Comparison of ENCODE assay signal across 26 mouse cellular contexts in genomic region chr6:140586714-140587259, GRCm38 (mm10). TPM values are rescaled to one million over a fixed set of nuclear protein-coding genes. Genes with fewer than 3 reads are reported as not detected.
DNase-seq lines count a peak whose midpoint lies in the region; ATAC-seq and TF ChIP-seq lines count a peak whose summit lies in the region.
"Had no signal": no experiment of that assay in that cellular context is flagged by ENCODE, and none has a peak within 500 bp of the region (broad histone marks: within the 10 kb centered on the region; RNA-seq: fewer than 3 reads in every experiment).

No protein-coding gene starts in this region.

- H3K4me3 ChIP-seq in kidney, embryonic 15.5 days (replicated peaks) = no peak overlapping the region
- H3K4me3 ChIP-seq in kidney, adult 2 months (ENCODE audit: insufficient read depth, low read depth, low read length) = no peak overlapping the region
- H3K4me3 ChIP-seq in midbrain, embryonic 15.5 days = no peak overlapping the region
- H3K4me3 ChIP-seq in midbrain, embryonic 16.5 days (ENCODE audit: low read depth, low read length) = no peak overlapping the region
- no peak overlapping the region for H3K4me3 ChIP-seq in stomach, embryonic 15.5 days (replicated peaks)
- H3K4me3 ChIP-seq: erythroblast, embryonic 14.5 days; forebrain, embryonic 12.5 days; gastrocnemius, adult 2 months; heart, adult 2 months; heart, embryonic 12.5 days; hindbrain, embryonic 13.5 days; limb, embryonic 13.5 days; lung, embryonic 15.5 days; midbrain, embryonic 12.5 days had no signal

- H3K9me3 ChIP-seq in kidney, embryonic 15.5 days (replicated peaks) = no peaks in the 10 kb centered on the region
- H3K9me3 ChIP-seq in midbrain, embryonic 15.5 days = no peaks in the 10 kb centered on the region
- H3K9me3 ChIP-seq in midbrain, embryonic 16.5 days (replicated peaks; ENCODE audit: control insufficient read depth, low read length, poor library complexity, severe bottlenecking) = no peaks in the 10 kb centered on the region
- no peaks in the 10 kb centered on the region for H3K9me3 ChIP-seq in stomach, embryonic 15.5 days
- H3K9me3 ChIP-seq: forebrain, embryonic 12.5 days; heart, embryonic 12.5 days; hindbrain, embryonic 13.5 days; limb, embryonic 13.5 days; lung, embryonic 15.5 days; midbrain, embryonic 12.5 days had no signal

- no peaks in the 10 kb centered on the region for H3K27me3 ChIP-seq in kidney, embryonic 15.5 days
- H3K27me3 ChIP-seq in kidney, adult 2 months (replicated peaks; ENCODE audit: control insufficient read depth, insufficient read depth, low read length) = no peaks in the 10 kb centered on the region
- no peaks in the 10 kb centered on the region for H3K27me3 ChIP-seq in midbrain, embryonic 15.5 days (replicated peaks)
- H3K27me3 ChIP-seq in midbrain, embryonic 16.5 days (ENCODE audit: control insufficient read depth, insufficient read depth, low read depth, low read length) = no peaks in the 10 kb centered on the region
- H3K27me3 ChIP-seq in stomach, embryonic 15.5 days (replicated peaks) = no peaks in the 10 kb centered on the region
- H3K27me3 ChIP-seq: forebrain, embryonic 12.5 days; heart, embryonic 12.5 days; hindbrain, embryonic 13.5 days; limb, embryonic 13.5 days; lung, embryonic 15.5 days; midbrain, embryonic 12.5 days had no signal

- no peaks in the 10 kb centered on the region for H3K4me1 ChIP-seq in kidney, embryonic 15.5 days
- H3K4me1 ChIP-seq in kidney, adult 2 months (ENCODE audit: control insufficient read depth, insufficient read depth, low read length) = no peaks in the 10 kb centered on the region
- H3K4me1 ChIP-seq in midbrain, embryonic 15.5 days = no peaks in the 10 kb centered on the region
- H3K4me1 ChIP-seq in midbrain, embryonic 16.5 days (ENCODE audit: control insufficient read depth, insufficient read depth, low read length) = no peaks in the 10 kb centered on the region
- no peaks in the 10 kb centered on the region for H3K4me1 ChIP-seq in stomach, embryonic 15.5 days
- H3K4me1 ChIP-seq: forebrain, embryonic 12.5 days; heart, embryonic 12.5 days; hindbrain, embryonic 13.5 days; limb, embryonic 13.5 days; lung, embryonic 15.5 days; midbrain, embryonic 12.5 days had no signal

- no peak overlapping the region for H3K4me2 ChIP-seq in kidney, embryonic 15.5 days
- no peak overlapping the region for H3K4me2 ChIP-seq in midbrain, embryonic 15.5 days
- H3K4me2 ChIP-seq in midbrain, embryonic 16.5 days (ENCODE audit: low read length) = no peak overlapping the region
- no peak overlapping the region for H3K4me2 ChIP-seq in stomach, embryonic 15.5 days
- H3K4me2 ChIP-seq: forebrain, embryonic 12.5 days; heart, embryonic 12.5 days; hindbrain, embryonic 13.5 days; limb, embryonic 13.5 days; liver, embryonic 11.5 days; lung, embryonic 15.5 days; midbrain, embryonic 12.5 days had no signal

- peak; percentile 61; the same call in 1 of the 2 replicates for ATAC-seq in kidney, embryonic 15.5 days (replicated peaks; ENCODE audit: low FRiP score)
- ATAC-seq in midbrain, embryonic 15.5 days (replicated peaks) = 0 out of 2 replicates have a peak, but pooled peaks have one; percentile 25
- no peak for ATAC-seq in midbrain, embryonic 16.5 days
- ATAC-seq in stomach, embryonic 15.5 days (ENCODE audit: insufficient read depth, low FRiP score, low read depth) = 0 out of 2 replicates have a peak, but pooled peaks have one; percentile 27
- ATAC-seq: activated CD4-positive, CD25-positive, alpha-beta regulatory T cell, adult 4 months; inflammation-experienced regulatory T-cells, adult 6 months had no signal

- H3K27ac ChIP-seq in kidney, embryonic 15.5 days = no peak overlapping the region
- no peak overlapping the region for H3K27ac ChIP-seq in kidney, adult 2 months (ENCODE audit: insufficient read depth, low read depth, low read length)
- no peak overlapping the region for H3K27ac ChIP-seq in midbrain, embryonic 15.5 days
- H3K27ac ChIP-seq in midbrain, embryonic 16.5 days (ENCODE audit: low read length) = no peak overlapping the region
- H3K27ac ChIP-seq in stomach, embryonic 15.5 days = peak overlapping the region; percentile 38; the same call in 1 of the 2 replicates
- H3K27ac ChIP-seq: forebrain, embryonic 12.5 days; gastrocnemius, adult 2 months; heart, adult 2 months; hindbrain, embryonic 13.5 days; limb, embryonic 13.5 days; lung, embryonic 15.5 days; midbrain, embryonic 12.5 days had no signal

- TF ChIP-seq CTCF in kidney, adult 2 months (conservative IDR thresholded peaks at IDR 0.05; ENCODE audit: insufficient read depth, insufficient read length, low read depth, low read length) = no peak

- no peak for DNase-seq in kidney, adult 2 months
- no peak for DNase-seq in T-cell, adult 2 months (ENCODE audit: low spot score)
- DNase-seq: adrenal gland, adult 2 months; B cell, adult 2 months; cerebellum, adult 2 months; cerebellum, postnatal 14 days; gastrocnemius, adult 2 months; heart, adult 2 months; heart, postnatal 4 days; kidney, adult 8-10 months; kidney, postnatal 25 days; spleen, adult 18-20 months had no signal

- H3K9ac ChIP-seq in kidney, embryonic 15.5 days = no peak overlapping the region
- no peak overlapping the region for H3K9ac ChIP-seq in midbrain, embryonic 15.5 days
- H3K9ac ChIP-seq in midbrain, embryonic 16.5 days (ENCODE audit: low read depth, low read length) = no peak overlapping the region
- no peak overlapping the region for H3K9ac ChIP-seq in stomach, embryonic 15.5 days
- H3K9ac ChIP-seq: forebrain, embryonic 12.5 days; heart, embryonic 12.5 days; hindbrain, embryonic 13.5 days; limb, embryonic 13.5 days; lung, embryonic 15.5 days; midbrain, embryonic 12.5 days had no signal

- H3K36me3 ChIP-seq in kidney, embryonic 15.5 days = peaks cover 77% of the 10 kb centered on the region
- H3K36me3 ChIP-seq in kidney, adult 2 months (ENCODE audit: control insufficient read depth, insufficient read depth, low read length) = peaks cover 2% of the 10 kb centered on the region
- peaks cover 47% of the 10 kb centered on the region for H3K36me3 ChIP-seq in midbrain, embryonic 15.5 days (replicated peaks)
- peaks cover 54% of the 10 kb centered on the region for H3K36me3 ChIP-seq in midbrain, embryonic 16.5 days (ENCODE audit: control insufficient read depth, insufficient read depth, low read length)
- peaks cover 28% of the 10 kb centered on the region for H3K36me3 ChIP-seq in stomach, embryonic 15.5 days

- 78% methylated on average over 8 of the region's 8 CpGs for WGBS in kidney, embryonic 15.5 days
- WGBS in kidney, adult 2 months = 78% methylated on average over 8 of the region's 8 CpGs
- WGBS in midbrain, embryonic 15.5 days = 85% methylated on average over 8 of the region's 8 CpGs
- 83% methylated on average over 8 of the region's 8 CpGs for WGBS in midbrain, embryonic 16.5 days
- 77% methylated on average over 8 of the region's 8 CpGs for WGBS in stomach, embryonic 15.5 days

- no peak for TF ChIP-seq POLR2A in kidney, adult 2 months (IDR thresholded peaks at IDR 0.05; ENCODE audit: low read depth, low read length)

RNA-seq across cellular contexts. Expression of gene Aebp2, which starts 35.7 kb away (rescaled TPM):
- polyA plus RNA-seq in kidney, embryonic 15.5 days (2015; fragmentation: Nextera tagmentation; extraction: Ambion mirVana) = 11.4 and 11.7 TPM in 2 replicates
- 23.4 and 23.9 TPM in 2 replicates for polyA plus RNA-seq in kidney, adult 2 months (2012; rRNA removed)
- 7.7 and 9.0 TPM in 2 replicates for polyA plus RNA-seq in midbrain, embryonic 15.5 days (2015; fragmentation: Nextera tagmentation; extraction: Ambion mirVana)
- 7.5 and 7.6 TPM in 2 replicates for polyA plus RNA-seq in midbrain, embryonic 16.5 days (2015; fragmentation: Nextera tagmentation; extraction: Ambion mirVana)
- 11.5 and 12.6 TPM in 2 replicates for polyA plus RNA-seq in stomach, embryonic 15.5 days (2015; fragmentation: Nextera tagmentation; extraction: Ambion mirVana)
